Mouse (Mus musculus) stomach, postnatal 0 days (tissue): ENCODE measurements around the gene Mark3.

Experiments used
- CTCF ChIP-seq: IDR thresholded peaks from 2 replicates; pipeline ENCODE4 v1.5.1; 2016; ENCODE audit warnings: antibody characterized with exemption, low read depth, mild to moderate bottlenecking, moderate library complexity
- EP300 ChIP-seq: optimal IDR thresholded peaks from 2 replicates; pipeline ENCODE3; 2016; ENCODE audit warnings: antibody characterized with exemption

GRCm38 (mm10) chr12:111694271-111694781 is 120.0 kb downstream of the Mark3 start:
- TF ChIP-seq CTCF = no peak
- no peak for TF ChIP-seq EP300
